21 mouse cellular contexts compared by ENCODE assay signal in the genomic region with DNA sequence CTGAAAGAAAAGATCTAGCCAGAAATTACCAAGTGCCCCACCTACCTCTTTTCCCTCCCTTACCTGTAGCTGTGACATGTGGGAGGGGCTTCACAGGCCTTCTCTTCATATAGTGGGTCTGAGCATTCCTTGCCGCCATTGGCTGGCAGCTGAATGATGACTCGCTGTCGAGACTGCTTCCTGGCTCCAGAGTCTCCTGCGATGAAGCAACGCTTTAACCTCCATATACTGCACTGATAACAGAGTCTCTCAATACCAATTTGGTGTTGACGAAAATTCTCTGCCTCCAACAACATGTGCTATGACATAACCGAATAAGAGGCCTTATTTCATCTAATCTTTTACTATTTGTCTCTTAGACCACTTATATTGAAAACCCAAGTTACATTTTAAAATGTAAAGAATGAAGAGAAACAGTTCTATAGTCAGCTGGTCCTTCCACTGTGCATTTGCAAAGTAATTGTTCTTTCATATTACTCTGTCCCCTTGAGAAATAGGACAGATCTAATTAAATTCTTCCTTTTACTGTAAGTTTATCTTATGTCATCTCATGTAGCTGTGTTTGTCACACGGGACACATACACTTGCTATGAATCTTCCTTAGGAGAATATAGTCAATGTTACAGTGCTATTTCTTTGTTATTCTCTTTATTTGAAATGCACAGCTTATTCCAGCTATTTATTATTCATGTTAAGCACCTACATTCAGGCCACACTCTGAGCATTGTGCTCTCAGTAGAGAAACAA.
"Had no signal": no experiment of that assay in that cellular context is flagged by ENCODE, and none has a peak within 500 bp of the region (broad histone marks: within the 10 kb centered on the region; RNA-seq: fewer than 3 reads in every experiment).

No protein-coding gene starts in this region.

- H3K4me3 ChIP-seq: kidney, embryonic 15.5 days; limb, embryonic 12.5 days; limb, embryonic 15.5 days; myocyte had no signal

- H3K9ac ChIP-seq: kidney, embryonic 15.5 days; limb, embryonic 12.5 days; limb, embryonic 15.5 days; liver, embryonic 14.5 days; liver, postnatal 0 days; lung, embryonic 14.5 days had no signal

- DNase-seq: kidney, adult 2 months; kidney, postnatal 10 days; kidney, postnatal 4 days; left cerebral cortex, postnatal 4 days; liver, postnatal 0 days; lung, embryonic 14.5 days; right cerebral cortex, postnatal 4 days; thymus, adult 2 months; thymus, postnatal 14 days; thymus, postnatal 4 days had no signal

- H3K9me3 ChIP-seq: kidney, embryonic 15.5 days; limb, embryonic 12.5 days; limb, embryonic 15.5 days had no signal

- ATAC-seq: intestine, postnatal 0 days; liver, postnatal 0 days; lung, postnatal 0 days; midbrain, embryonic 16.5 days had no signal

- H3K36me3 ChIP-seq: kidney, embryonic 15.5 days; limb, embryonic 12.5 days; limb, embryonic 15.5 days had no signal

- H3K4me1 ChIP-seq: kidney, embryonic 15.5 days; limb, embryonic 12.5 days; limb, embryonic 15.5 days had no signal

- H3K27ac ChIP-seq: kidney, embryonic 15.5 days; limb, embryonic 12.5 days; limb, embryonic 15.5 days; liver, embryonic 14.5 days; macrophage; stomach, postnatal 0 days had no signal

- H3K4me2 ChIP-seq: kidney, embryonic 15.5 days; limb, embryonic 12.5 days; limb, embryonic 15.5 days; liver, embryonic 11.5 days; lung, embryonic 14.5 days had no signal

- H3K27me3 ChIP-seq: kidney, embryonic 15.5 days; limb, embryonic 12.5 days; limb, embryonic 15.5 days had no signal
